9 mouse cellular contexts compared by ENCODE assay signal in genomic region chr16:73530191-73530590, GRCm38 (mm10).
A peak's percentile ranks its signal among the peaks of the same experiment; 100 is the strongest.
DNase-seq lines count a peak whose midpoint lies in the region; ATAC-seq lines count a peak whose summit lies in the region.
"Had no signal": no experiment of that assay in that cellular context is flagged by ENCODE, and none has a peak within 500 bp of the region (broad histone marks: within the 10 kb centered on the region; RNA-seq: fewer than 3 reads in every experiment).

No protein-coding gene starts in this region.

- H3K4me3 ChIP-seq in intestine, embryonic 15.5 days (replicated peaks) = no peak overlapping the region
- H3K4me3 ChIP-seq in midbrain, embryonic 16.5 days (ENCODE audit: low read depth, low read length) = 0 out of 2 replicates have a peak overlapping the region, but pooled peaks have one; percentile 0
- H3K4me3 ChIP-seq: erythroblast, embryonic 14.5 days had no signal

- no peaks in the 10 kb centered on the region for H3K9me3 ChIP-seq in intestine, embryonic 15.5 days
- H3K9me3 ChIP-seq in midbrain, embryonic 16.5 days (replicated peaks; ENCODE audit: control insufficient read depth, low read length, poor library complexity, severe bottlenecking) = no peaks in the 10 kb centered on the region

- 0 out of 2 replicates have a peak overlapping the region, but pooled peaks have one; percentile 3 for H3K4me2 ChIP-seq in intestine, embryonic 15.5 days (replicated peaks)
- peak overlapping the region; percentile 36 for H3K4me2 ChIP-seq in midbrain, embryonic 16.5 days (ENCODE audit: low read length)

- 28% methylated on average over 10 of the region's 10 CpGs for WGBS in intestine, embryonic 15.5 days
- WGBS in midbrain, embryonic 16.5 days = 32% methylated on average over 10 of the region's 10 CpGs

- H3K27me3 ChIP-seq in intestine, embryonic 15.5 days (replicated peaks) = no peaks in the 10 kb centered on the region
- no peaks in the 10 kb centered on the region for H3K27me3 ChIP-seq in midbrain, embryonic 16.5 days (ENCODE audit: control insufficient read depth, insufficient read depth, low read depth, low read length)

- H3K4me1 ChIP-seq in intestine, embryonic 15.5 days (replicated peaks) = no peaks in the 10 kb centered on the region
- peaks cover 5% of the 10 kb centered on the region; the same call in 1 of the 2 replicates for H3K4me1 ChIP-seq in midbrain, embryonic 16.5 days (ENCODE audit: control insufficient read depth, insufficient read depth, low read length)

- no peak overlapping the region for H3K9ac ChIP-seq in intestine, embryonic 15.5 days
- H3K9ac ChIP-seq in midbrain, embryonic 16.5 days (ENCODE audit: low read depth, low read length) = peak overlapping the region; percentile 35; the same call in 1 of the 2 replicates

- peak; percentile 45 for DNase-seq in R1 (ENCODE audit: low read depth, low spot score)
- peak; percentile 10 to 14 for DNase-seq in adrenal gland, postnatal 36 days
- DNase-seq in gastrocnemius, adult 18-20 months (ENCODE audit: low spot score) = no peak
- DNase-seq: right cerebral cortex, postnatal 4 days had no signal

- peak; percentile 49 for ATAC-seq in intestine, embryonic 15.5 days
- peak; percentile 58; the same call in 1 of the 2 replicates for ATAC-seq in midbrain, embryonic 16.5 days
- no peak for ATAC-seq in erythroid progenitor cell, adult 5-6 weeks (replicated peaks; ENCODE audit: low FRiP score, poor library complexity, severe bottlenecking)
- no peak for ATAC-seq in frontal cortex, adult (ENCODE audit: low TSS enrichment)

- H3K36me3 ChIP-seq in intestine, embryonic 15.5 days = no peaks in the 10 kb centered on the region
- no peaks in the 10 kb centered on the region for H3K36me3 ChIP-seq in midbrain, embryonic 16.5 days (ENCODE audit: control insufficient read depth, insufficient read depth, low read length)

- no peak overlapping the region for H3K27ac ChIP-seq in intestine, embryonic 15.5 days
- H3K27ac ChIP-seq in midbrain, embryonic 16.5 days (ENCODE audit: low read length) = no peak overlapping the region

Comparison
In these comparisons a context has a peak if more than half of its experiments do, and no peak if none do; other contexts are left out.
1. ATAC-seq: peak in intestine, embryonic 15.5 days (single experiment) and midbrain, embryonic 16.5 days (single experiment); none in erythroid progenitor cell, adult 5-6 weeks (single experiment) and frontal cortex, adult (single experiment).